Mouse (Mus musculus): Measurements from ENCODE around the gene H2-Q4. TPM values are rescaled to one million over a fixed set of nuclear protein-coding genes. Genes with fewer than 3 reads are reported as not detected.
"Not testable (repeated sequence)": the region's sequence is repeated elsewhere in the genome, so short reads cannot be mapped to it uniquely, and the experiment has no call there.

The H2-Q4 gene
- polyA plus RNA-seq, 2 experiments, result 2.8 to 15.2 TPM

DNA sequence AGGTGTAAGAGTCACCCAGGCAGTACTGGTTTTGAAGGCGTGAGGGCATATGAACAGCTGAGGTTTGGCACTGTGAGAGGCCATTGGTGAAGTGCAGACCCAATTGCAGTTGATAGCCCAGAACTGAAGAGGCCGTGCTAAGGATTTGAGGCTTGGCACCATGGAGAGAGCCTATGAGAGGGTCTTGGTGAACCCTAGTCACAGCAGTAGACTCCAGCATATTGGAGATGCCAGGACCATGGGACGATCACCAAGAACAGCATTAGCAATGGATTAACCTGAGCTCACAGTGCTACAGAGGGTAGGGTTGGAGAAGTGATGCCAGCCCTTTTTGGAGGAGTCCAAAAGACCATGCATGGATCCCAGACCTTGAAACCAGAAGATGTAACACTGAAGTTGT, 52.8 kb downstream of the H2-Q4 start:
- DNase-seq (ENCODE audit: low spot score); H3K4me2 ChIP-seq (replicated peaks; ENCODE audit: low read depth, low read length, severe bottlenecking); ATAC-seq (ENCODE audit: low FRiP score, low read depth); H3K9me3 ChIP-seq (ENCODE audit: control insufficient read depth, low read length); H3K4me3 ChIP-seq (replicated peaks; ENCODE audit: low read length); H3K27ac ChIP-seq (replicated peaks; ENCODE audit: low read depth, low read length); H3K4me1 ChIP-seq (ENCODE audit: control insufficient read depth, insufficient read depth, low read length); H3K36me3 ChIP-seq (ENCODE audit: control insufficient read depth, insufficient read depth, low read length); H3K27me3 ChIP-seq (ENCODE audit: control insufficient read depth, insufficient read depth, low read length); H3K9ac ChIP-seq (ENCODE audit: low read depth, low read length, severe bottlenecking): not testable (repeated sequence)
- 75% methylated on average over 2 of the region's 3 CpGs for WGBS

DNA sequence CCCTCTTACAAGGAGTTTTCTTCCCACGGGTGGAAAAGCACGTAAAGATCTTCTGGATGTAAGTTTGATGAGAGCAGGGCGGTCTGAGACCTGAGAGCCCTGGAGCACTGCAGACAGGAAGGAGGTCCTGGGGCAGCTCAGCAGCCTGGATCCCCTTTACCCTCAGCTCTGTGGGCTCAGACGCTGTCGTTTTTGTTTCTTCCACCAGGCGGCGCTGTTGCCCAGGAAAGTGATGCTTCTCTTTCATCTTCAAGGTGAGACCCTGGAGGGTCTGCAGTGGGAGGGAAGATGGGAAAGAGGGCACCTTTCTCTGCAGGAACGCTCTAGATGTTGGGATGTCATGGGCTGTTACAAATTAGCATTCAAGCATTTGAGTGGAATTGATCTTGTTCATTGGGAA, 55.4 kb downstream of the H2-Q4 start:
- not testable (repeated sequence) for H3K4me1 ChIP-seq (ENCODE audit: control insufficient read depth, insufficient read depth, low read length); DNase-seq (ENCODE audit: low spot score); H3K9me3 ChIP-seq (ENCODE audit: control insufficient read depth, low read length); H3K4me3 ChIP-seq (replicated peaks; ENCODE audit: low read length); H3K27me3 ChIP-seq (ENCODE audit: control insufficient read depth, insufficient read depth, low read length); H3K27ac ChIP-seq (replicated peaks; ENCODE audit: low read depth, low read length); H3K36me3 ChIP-seq (ENCODE audit: control insufficient read depth, insufficient read depth, low read length); H3K9ac ChIP-seq (ENCODE audit: low read depth, low read length, severe bottlenecking); H3K4me2 ChIP-seq (replicated peaks; ENCODE audit: low read depth, low read length, severe bottlenecking); ATAC-seq (ENCODE audit: low FRiP score, low read depth)
- WGBS, result 7% methylated on average over 8 of the region's 8 CpGs

Other genes with a start within 250 kb of the H2-Q4 start
- 1.1 and 1.7 TPM in 2 replicates for gene Apom, start 247.6 kb upstream of the H2-Q4 start, polyA plus RNA-seq (2012; rRNA removed)
- gene Apom, start 247.6 kb upstream of the H2-Q4 start, polyA plus RNA-seq (2014; fragmentation: Nextera tagmentation; extraction: Ambion mirVana), result 0.26 TPM in 1 of 2 replicates, not detected in the other
- 265 and 361 TPM in 2 replicates for gene Bag6, start 244.4 kb upstream of the H2-Q4 start, polyA plus RNA-seq (2012; rRNA removed)
- gene Bag6, start 244.4 kb upstream of the H2-Q4 start, polyA plus RNA-seq (2014; fragmentation: Nextera tagmentation; extraction: Ambion mirVana), result 76.2 and 82.8 TPM in 2 replicates
- gene Prrc2a, start 214.7 kb upstream of the H2-Q4 start, polyA plus RNA-seq (2012; rRNA removed), result 404 and 512 TPM in 2 replicates
- gene Prrc2a, start 214.7 kb upstream of the H2-Q4 start, polyA plus RNA-seq (2014; fragmentation: Nextera tagmentation; extraction: Ambion mirVana), result 192 and 196 TPM in 2 replicates
- 4.0 and 4.8 TPM in 2 replicates for gene Aif1, start 203.5 kb upstream of the H2-Q4 start, polyA plus RNA-seq (2012; rRNA removed)
- gene Aif1, start 203.5 kb upstream of the H2-Q4 start, polyA plus RNA-seq (2014; fragmentation: Nextera tagmentation; extraction: Ambion mirVana), result 13.1 and 15.7 TPM in 2 replicates
- gene Lst1, start 191.2 kb upstream of the H2-Q4 start, polyA plus RNA-seq (2012; rRNA removed), result 21.8 and 24.4 TPM in 2 replicates
- 23.2 and 29.2 TPM in 2 replicates for gene Lst1, start 191.2 kb upstream of the H2-Q4 start, polyA plus RNA-seq (2014; fragmentation: Nextera tagmentation; extraction: Ambion mirVana)
- 1.7 and 3.0 TPM in 2 replicates for gene Ltb, start 185.2 kb upstream of the H2-Q4 start, polyA plus RNA-seq (2012; rRNA removed)
- 1.1 and 1.4 TPM in 2 replicates for gene Ltb, start 185.2 kb upstream of the H2-Q4 start, polyA plus RNA-seq (2014; fragmentation: Nextera tagmentation; extraction: Ambion mirVana)
- gene Tnf, start 177.6 kb upstream of the H2-Q4 start, polyA plus RNA-seq (2012; rRNA removed), result 1.1 and 1.3 TPM in 2 replicates
- gene Tnf, start 177.6 kb upstream of the H2-Q4 start, polyA plus RNA-seq (2014; fragmentation: Nextera tagmentation; extraction: Ambion mirVana), result 0.28 and 0.73 TPM in 2 replicates
- 0.36 and 0.39 TPM in 2 replicates for gene Lta, start 174.3 kb upstream of the H2-Q4 start, polyA plus RNA-seq (2012; rRNA removed)
- gene Lta, start 174.3 kb upstream of the H2-Q4 start, polyA plus RNA-seq (2014; fragmentation: Nextera tagmentation; extraction: Ambion mirVana), result 0.14 TPM in 1 of 2 replicates, not detected in the other
- 0.26 TPM in 1 of 2 replicates, not detected in the other for gene Gm16181, start 158.8 kb upstream of the H2-Q4 start, polyA plus RNA-seq (2012; rRNA removed)
- not detected in 2 replicates for gene Gm16181, start 158.8 kb upstream of the H2-Q4 start, polyA plus RNA-seq (2014; fragmentation: Nextera tagmentation; extraction: Ambion mirVana)
- 11.2 and 12.0 TPM in 2 replicates for gene Atp6v1g2, start 146.0 kb upstream of the H2-Q4 start, polyA plus RNA-seq (2012; rRNA removed)
- 3.6 and 4.9 TPM in 2 replicates for gene Atp6v1g2, start 146.0 kb upstream of the H2-Q4 start, polyA plus RNA-seq (2014; fragmentation: Nextera tagmentation; extraction: Ambion mirVana)
- gene Nfkbil1, start 143.8 kb upstream of the H2-Q4 start, polyA plus RNA-seq (2012; rRNA removed), result 17.0 and 19.6 TPM in 2 replicates
- gene Nfkbil1, start 143.8 kb upstream of the H2-Q4 start, polyA plus RNA-seq (2014; fragmentation: Nextera tagmentation; extraction: Ambion mirVana), result 4.9 and 5.9 TPM in 2 replicates
- gene Ddx39b, start 137.9 kb upstream of the H2-Q4 start, polyA plus RNA-seq (2012; rRNA removed), result 877 and 1,003 TPM in 2 replicates
- 416 and 445 TPM in 2 replicates for gene Ddx39b, start 137.9 kb upstream of the H2-Q4 start, polyA plus RNA-seq (2014; fragmentation: Nextera tagmentation; extraction: Ambion mirVana)
- gene H2-D1, start 116.9 kb upstream of the H2-Q4 start, polyA plus RNA-seq (2012; rRNA removed), result 26.0 and 27.2 TPM in 2 replicates
- gene H2-D1, start 116.9 kb upstream of the H2-Q4 start, polyA plus RNA-seq (2014; fragmentation: Nextera tagmentation; extraction: Ambion mirVana), result 49.3 and 53.9 TPM in 2 replicates
- 0.01 and 0.05 TPM in 2 replicates for gene H2-Q1, start 59.2 kb upstream of the H2-Q4 start, polyA plus RNA-seq (2012; rRNA removed)
- gene H2-Q1, start 59.2 kb upstream of the H2-Q4 start, polyA plus RNA-seq (2014; fragmentation: Nextera tagmentation; extraction: Ambion mirVana), result not detected in 2 replicates
- 0.16 and 0.41 TPM in 2 replicates for gene H2-Q2, start 37.4 kb upstream of the H2-Q4 start, polyA plus RNA-seq (2012; rRNA removed)
- 0.15 and 0.37 TPM in 2 replicates for gene H2-Q2, start 37.4 kb upstream of the H2-Q4 start, polyA plus RNA-seq (2014; fragmentation: Nextera tagmentation; extraction: Ambion mirVana)
- 0.73 and 1.00 TPM in 2 replicates for gene H2-Q6, start 45.2 kb downstream of the H2-Q4 start, polyA plus RNA-seq (2012; rRNA removed)
- gene H2-Q6, start 45.2 kb downstream of the H2-Q4 start, polyA plus RNA-seq (2014; fragmentation: Nextera tagmentation; extraction: Ambion mirVana), result 0.41 and 0.53 TPM in 2 replicates
- gene H2-Q7, start 59.5 kb downstream of the H2-Q4 start, polyA plus RNA-seq (2012; rRNA removed), result 8.9 and 9.9 TPM in 2 replicates
- 3.1 and 4.2 TPM in 2 replicates for gene H2-Q7, start 59.5 kb downstream of the H2-Q4 start, polyA plus RNA-seq (2014; fragmentation: Nextera tagmentation; extraction: Ambion mirVana)
- gene H2-Q10, start 90.5 kb downstream of the H2-Q4 start, polyA plus RNA-seq (2012; rRNA removed), result 0.76 and 0.87 TPM in 2 replicates
- 0.28 and 0.62 TPM in 2 replicates for gene H2-Q10, start 90.5 kb downstream of the H2-Q4 start, polyA plus RNA-seq (2014; fragmentation: Nextera tagmentation; extraction: Ambion mirVana)
- 0.06 and 0.09 TPM in 2 replicates for gene Pou5f1, start 126.4 kb downstream of the H2-Q4 start, polyA plus RNA-seq (2012; rRNA removed)
- not detected in 2 replicates for gene Pou5f1, start 126.4 kb downstream of the H2-Q4 start, polyA plus RNA-seq (2014; fragmentation: Nextera tagmentation; extraction: Ambion mirVana)
- 73.8 and 82.6 TPM in 2 replicates for gene Tcf19, start 137.2 kb downstream of the H2-Q4 start, polyA plus RNA-seq (2012; rRNA removed)
- gene Tcf19, start 137.2 kb downstream of the H2-Q4 start, polyA plus RNA-seq (2014; fragmentation: Nextera tagmentation; extraction: Ambion mirVana), result 75.5 and 84.3 TPM in 2 replicates
- 41.2 and 43.2 TPM in 2 replicates for gene Cchcr1, start 137.5 kb downstream of the H2-Q4 start, polyA plus RNA-seq (2012; rRNA removed)
- gene Cchcr1, start 137.5 kb downstream of the H2-Q4 start, polyA plus RNA-seq (2014; fragmentation: Nextera tagmentation; extraction: Ambion mirVana), result 11.6 and 13.9 TPM in 2 replicates
- 1.0 and 2.2 TPM in 2 replicates for gene Psors1c2, start 153.6 kb downstream of the H2-Q4 start, polyA plus RNA-seq (2012; rRNA removed)
- gene Psors1c2, start 153.6 kb downstream of the H2-Q4 start, polyA plus RNA-seq (2014; fragmentation: Nextera tagmentation; extraction: Ambion mirVana), result 0.39 and 1.5 TPM in 2 replicates
- 0.09 and 0.31 TPM in 2 replicates for gene Cdsn, start 172.5 kb downstream of the H2-Q4 start, polyA plus RNA-seq (2012; rRNA removed)
- gene Cdsn, start 172.5 kb downstream of the H2-Q4 start, polyA plus RNA-seq (2014; fragmentation: Nextera tagmentation; extraction: Ambion mirVana), result 0.07 and 0.17 TPM in 2 replicates
- 0.21 and 0.24 TPM in 2 replicates for gene 2300002M23Rik, start 187.8 kb downstream of the H2-Q4 start, polyA plus RNA-seq (2012; rRNA removed)
- not detected in 2 replicates for gene 2300002M23Rik, start 187.8 kb downstream of the H2-Q4 start, polyA plus RNA-seq (2014; fragmentation: Nextera tagmentation; extraction: Ambion mirVana)
- not detected in 2 replicates for gene Sfta2, start 221.9 kb downstream of the H2-Q4 start, polyA plus RNA-seq (2012; rRNA removed)
- gene Sfta2, start 221.9 kb downstream of the H2-Q4 start, polyA plus RNA-seq (2014; fragmentation: Nextera tagmentation; extraction: Ambion mirVana), result not detected in 2 replicates
- gene Gm9573, start 247.0 kb downstream of the H2-Q4 start, polyA plus RNA-seq (2012; rRNA removed), result not detected in 2 replicates
- gene Gm9573, start 247.0 kb downstream of the H2-Q4 start, polyA plus RNA-seq (2014; fragmentation: Nextera tagmentation; extraction: Ambion mirVana), result not detected in 2 replicates

Measured in limb, embryonic 14.5 days (tissue).